Mouse (Mus musculus) embryonic fibroblast, embryonic 13.5 days (primary cell): ENCODE measurements around the gene Asic1.

Source experiments
- CTCF ChIP-seq: IDR thresholded peaks from 2 replicates; pipeline ENCODE4 v1.5.1; 2011; ENCODE audit warnings: mild to moderate bottlenecking, control low read depth, low read length, moderate library complexity, borderline replicate concordance; ENCODE audit not compliant: insufficient read depth
- POLR2A ChIP-seq: IDR thresholded peaks from 2 replicates; pipeline ENCODE4 v1.6.1; 2011; ENCODE audit warnings: low read depth, mild to moderate bottlenecking, control low read depth, low read length, moderate library complexity

DNA sequence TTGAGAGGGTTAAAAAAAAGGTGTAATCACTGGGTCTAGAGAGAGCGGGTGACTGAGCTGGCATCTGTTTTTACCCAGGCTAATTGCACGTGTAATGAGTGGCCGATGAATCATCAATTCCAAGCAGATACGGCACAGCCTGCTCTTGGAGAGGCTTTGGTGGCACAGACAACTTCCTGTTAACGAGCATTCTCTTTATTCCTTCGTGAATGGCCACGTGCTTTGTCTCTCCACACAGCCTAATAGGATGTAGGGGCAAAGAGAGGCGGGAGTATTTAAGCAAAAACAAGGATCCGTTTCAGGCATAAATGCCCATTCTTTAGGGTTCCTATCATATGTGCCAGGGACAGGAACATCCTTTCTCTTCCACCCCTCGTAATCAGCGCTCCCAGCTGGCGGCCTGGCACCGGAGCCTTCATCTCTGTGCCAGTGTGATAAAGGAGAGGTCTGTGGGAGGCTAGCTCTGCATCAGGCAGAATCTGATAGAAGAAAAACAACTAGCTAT is 45.2 kb downstream of the Asic1 start:
- TF ChIP-seq POLR2A, result no peak
- no peak for TF ChIP-seq CTCF
